Mouse (Mus musculus) spleen, postnatal 36 days (tissue): ENCODE data around the gene Olfr891.
"Not testable (repeated sequence)": the region's sequence is repeated elsewhere in the genome, so short reads cannot be mapped to it uniquely, and the experiment has no call there.

Experiments
- DNase-seq, 2 experiments: peaks; one replicate each; pipeline ENCODE4 v3.0.0; 2022; ENCODE audit warnings: low spot score in 2 of 2, mixed read lengths in 1 of 2

The Olfr891 gene

DNA sequence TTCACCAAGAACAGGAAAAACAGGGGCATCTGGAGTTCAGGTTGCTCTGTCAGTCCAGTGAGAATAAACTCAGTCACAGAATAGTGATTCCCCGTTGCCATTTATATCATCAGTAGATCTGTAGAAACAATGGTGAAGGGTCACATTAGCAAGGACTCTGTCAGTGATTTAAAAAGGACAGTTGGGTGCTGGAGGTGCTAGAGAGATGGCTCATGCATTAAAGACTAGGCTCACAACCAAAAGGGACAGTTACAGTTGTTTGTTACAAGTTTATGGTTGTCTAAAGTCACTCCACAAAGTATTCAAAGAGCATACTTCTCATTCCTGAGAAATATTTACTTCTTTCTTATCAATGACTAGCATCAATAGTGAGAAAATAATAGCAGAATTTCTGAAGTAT is at the start of gene Olfr891:
Gene Olfr891 (minus strand): TSS at position 101 of the 400 bp plus-strand sequence.
- no peak for DNase-seq

DNA sequence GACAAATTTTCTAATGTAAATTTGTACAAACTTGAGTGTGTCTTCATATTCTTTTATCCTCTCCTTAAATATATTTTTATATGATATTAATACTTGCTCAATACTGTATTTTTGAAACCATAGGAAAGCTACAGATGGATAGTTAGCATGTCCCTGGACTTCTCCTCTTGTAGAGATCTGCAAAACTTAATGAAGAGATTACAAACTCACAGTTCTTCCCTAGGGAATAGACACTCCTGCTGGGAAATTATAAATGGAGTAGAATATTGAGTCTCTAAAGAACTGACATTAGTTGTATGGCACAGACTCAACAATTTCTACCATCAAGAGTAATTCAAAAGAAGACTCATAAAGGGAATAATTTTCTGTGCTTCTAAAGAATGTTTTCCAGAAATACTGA is 37.1 kb upstream of the Olfr891 start, which contains the start of gene Olfr894:
Gene Olfr894 (plus strand): TSS at position 301 of the 400 bp plus-strand sequence.
- DNase-seq: no peak

DNA sequence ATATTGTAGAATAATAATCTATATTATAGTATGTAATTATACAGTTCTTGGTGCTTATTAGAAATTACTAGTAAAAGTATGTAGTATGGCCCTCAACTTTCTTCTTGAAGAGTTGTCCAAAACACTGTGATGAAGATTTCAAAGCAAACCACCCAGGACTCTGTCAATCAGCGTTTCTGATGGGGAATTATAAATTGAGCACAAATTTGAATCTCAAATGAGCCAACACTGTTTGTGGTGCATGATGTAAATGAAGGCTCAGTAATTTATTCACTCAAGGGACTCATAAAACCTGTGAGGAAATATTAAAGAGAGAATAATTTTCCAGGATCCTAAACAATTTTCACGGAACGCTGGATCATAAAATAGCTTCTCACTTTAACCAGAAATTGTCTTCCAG is 27.4 kb upstream of the Olfr891 start, which contains the start of gene Olfr893:
Gene Olfr893 (plus strand): TSS at position 301 of the 400 bp plus-strand sequence.
- no peak for DNase-seq

DNA sequence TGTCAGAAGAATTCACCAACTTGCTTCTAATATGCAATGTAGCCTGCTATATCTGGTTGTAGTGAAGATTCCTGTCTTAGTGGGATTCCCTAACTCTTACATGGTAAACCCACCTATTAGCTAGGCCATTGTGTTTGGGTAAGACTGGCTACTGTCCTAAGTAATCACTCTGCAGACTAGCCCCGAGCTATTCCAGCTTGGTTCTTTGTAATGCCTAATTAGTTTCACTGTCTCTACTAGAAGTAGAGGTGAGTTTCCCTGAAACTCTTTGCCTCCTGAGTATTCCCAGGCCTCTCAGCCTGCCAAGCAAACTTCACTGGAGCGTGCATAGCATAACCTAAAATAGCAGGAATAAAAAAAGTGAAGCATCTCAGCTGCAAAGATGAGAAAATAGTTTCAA is 12.3 kb downstream of the Olfr891 start:
- DNase-seq: not testable (repeated sequence)

DNA sequence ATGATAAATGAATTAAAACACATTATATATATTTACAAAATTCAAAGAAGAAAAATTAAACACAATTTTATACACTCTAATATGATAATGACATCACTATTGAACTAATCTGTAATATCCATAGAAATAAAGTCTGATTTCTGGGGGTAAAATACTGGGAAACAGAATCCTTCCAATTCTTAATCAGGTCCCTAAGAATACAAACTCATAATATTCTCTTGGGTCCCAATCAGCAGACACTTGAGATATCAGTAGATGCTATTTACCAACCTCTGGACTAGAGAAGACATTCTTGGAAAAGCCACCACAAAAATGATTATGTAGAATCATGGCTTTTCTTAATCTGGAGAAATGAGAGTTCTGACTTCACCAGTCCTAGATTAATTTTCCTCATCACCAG is 38.4 kb downstream of the Olfr891 start, which contains the start of gene Olfr890:
Gene Olfr890 (plus strand): TSS at position 301 of the 400 bp plus-strand sequence.
- DNase-seq: no peak
